Mouse (Mus musculus): Measurements from ENCODE around the gene Wdr25. TPM values are rescaled to one million over a fixed set of nuclear protein-coding genes. Genes with fewer than 3 reads are reported as not detected.

Wdr25 gene
- polyA plus RNA-seq, 1 experiment, result 6.4 TPM

GRCm38 (mm10) chr12:108905620-108906302 lies 12.3 kb downstream of the Wdr25 start:
- H3K27me3 ChIP-seq (ENCODE audit: control insufficient read depth, insufficient read depth, low read length), result no peaks in the 10 kb centered on the region
- WGBS, result 93% methylated on average over 14 of the region's 14 CpGs
- H3K4me3 ChIP-seq (ENCODE audit: extremely low read depth, insufficient read depth, insufficient read length), result no peak overlapping the region
- H3K27ac ChIP-seq (ENCODE audit: insufficient read depth, low read length), result no peak overlapping the region
- no peak for TF ChIP-seq CTCF (IDR thresholded peaks at IDR 0.05; ENCODE audit: extremely low read depth, insufficient read depth, insufficient read length, insufficient replicate concordance)
- no peak for TF ChIP-seq POLR2A (IDR thresholded peaks at IDR 0.05; ENCODE audit: low read depth, low read length)
- H3K36me3 ChIP-seq (ENCODE audit: control insufficient read depth, insufficient read depth, low read length), result no peaks in the 10 kb centered on the region
- no peak for DNase-seq (ENCODE audit: low read depth in 1 of 2, low spot score in 2 of 2)
- no peaks in the 10 kb centered on the region for H3K4me1 ChIP-seq (ENCODE audit: control insufficient read depth, insufficient read depth, insufficient read length)

GRCm38 (mm10) chr12:108906398-108906797 lies 13.0 kb downstream of the Wdr25 start:
- no peak overlapping the region for H3K27ac ChIP-seq (ENCODE audit: insufficient read depth, low read length)
- TF ChIP-seq CTCF (IDR thresholded peaks at IDR 0.05; ENCODE audit: extremely low read depth, insufficient read depth, insufficient read length, insufficient replicate concordance) (no peak), POLR2A (IDR thresholded peaks at IDR 0.05; ENCODE audit: low read depth, low read length) (no peak)
- H3K27me3 ChIP-seq (ENCODE audit: control insufficient read depth, insufficient read depth, low read length), result no peaks in the 10 kb centered on the region
- 95% methylated on average over 12 of the region's 12 CpGs for WGBS
- no peaks in the 10 kb centered on the region for H3K36me3 ChIP-seq (ENCODE audit: control insufficient read depth, insufficient read depth, low read length)
- H3K4me3 ChIP-seq (ENCODE audit: extremely low read depth, insufficient read depth, insufficient read length), result no peak overlapping the region
- DNase-seq (ENCODE audit: low read depth in 1 of 2, low spot score in 2 of 2), result no peak
- no peaks in the 10 kb centered on the region for H3K4me1 ChIP-seq (ENCODE audit: control insufficient read depth, insufficient read depth, insufficient read length)

- TF ChIP-seq POLR2A (IDR thresholded peaks at IDR 0.05; ENCODE audit: low read depth, low read length) (no peak), CTCF (IDR thresholded peaks at IDR 0.05; ENCODE audit: extremely low read depth, insufficient read depth, insufficient read length, insufficient replicate concordance) (no peak)
- H3K27me3 ChIP-seq (ENCODE audit: control insufficient read depth, insufficient read depth, low read length), result no peaks in the 10 kb centered on the region
- H3K4me1 ChIP-seq (ENCODE audit: control insufficient read depth, insufficient read depth, insufficient read length), result no peaks in the 10 kb centered on the region
- no peak for DNase-seq (ENCODE audit: low read depth in 1 of 2, low spot score in 2 of 2)
- no peak overlapping the region for H3K27ac ChIP-seq (ENCODE audit: insufficient read depth, low read length)
- H3K36me3 ChIP-seq (ENCODE audit: control insufficient read depth, insufficient read depth, low read length), result no peaks in the 10 kb centered on the region
- WGBS, result 94% methylated on average over 8 of the region's 8 CpGs
- H3K4me3 ChIP-seq (ENCODE audit: extremely low read depth, insufficient read depth, insufficient read length), result no peak overlapping the region
These were observed 16.5 kb downstream of the Wdr25 start for GRCm38 (mm10) chr12:108909846-108910433.

- Histone ChIP-seq H3K36me3 (ENCODE audit: control insufficient read depth, insufficient read depth, low read length) (no peaks in the 10 kb centered on the region), H3K4me3 (ENCODE audit: extremely low read depth, insufficient read depth, insufficient read length) (no peak overlapping the region), H3K4me1 (ENCODE audit: control insufficient read depth, insufficient read depth, insufficient read length) (no peaks in the 10 kb centered on the region; the same call in 1 of the 2 replicates), H3K27me3 (ENCODE audit: control insufficient read depth, insufficient read depth, low read length) (no peaks in the 10 kb centered on the region), H3K27ac (ENCODE audit: insufficient read depth, low read length) (no peak overlapping the region)
- no peak for TF ChIP-seq POLR2A (IDR thresholded peaks at IDR 0.05; ENCODE audit: low read depth, low read length)
- no peak for TF ChIP-seq CTCF (IDR thresholded peaks at IDR 0.05; ENCODE audit: extremely low read depth, insufficient read depth, insufficient read length, insufficient replicate concordance)
- DNase-seq (ENCODE audit: low read depth in 1 of 2, low spot score in 2 of 2), result no peak
- WGBS, result 91% methylated on average over 2 of the region's 2 CpGs
These were observed 19.0 kb downstream of the Wdr25 start for GRCm38 (mm10) chr12:108912442-108912841.

- Histone ChIP-seq H3K27ac (ENCODE audit: insufficient read depth, low read length) (no peak overlapping the region), H3K36me3 (ENCODE audit: control insufficient read depth, insufficient read depth, low read length) (no peaks in the 10 kb centered on the region), H3K4me1 (ENCODE audit: control insufficient read depth, insufficient read depth, insufficient read length) (no peaks in the 10 kb centered on the region; the same call in 1 of the 2 replicates), H3K27me3 (ENCODE audit: control insufficient read depth, insufficient read depth, low read length) (no peaks in the 10 kb centered on the region), H3K4me3 (ENCODE audit: extremely low read depth, insufficient read depth, insufficient read length) (no peak overlapping the region)
- WGBS, result 74% methylated on average over 3 of the region's 3 CpGs
- DNase-seq (ENCODE audit: low read depth in 1 of 2, low spot score in 2 of 2), result no peak
- no peak for TF ChIP-seq CTCF (IDR thresholded peaks at IDR 0.05; ENCODE audit: extremely low read depth, insufficient read depth, insufficient read length, insufficient replicate concordance)
These were observed 20.8 kb downstream of the Wdr25 start for GRCm38 (mm10) chr12:108914198-108914597.

GRCm38 (mm10) chr12:108914709-108915340 lies 21.4 kb downstream of the Wdr25 start:
- no peaks in the 10 kb centered on the region for H3K27me3 ChIP-seq (ENCODE audit: control insufficient read depth, insufficient read depth, low read length)
- WGBS, result 37% methylated on average over 12 of the region's 12 CpGs
- no peak for TF ChIP-seq CTCF (IDR thresholded peaks at IDR 0.05; ENCODE audit: extremely low read depth, insufficient read depth, insufficient read length, insufficient replicate concordance)
- TF ChIP-seq POLR2A (IDR thresholded peaks at IDR 0.05; ENCODE audit: low read depth, low read length), result no peak
- H3K4me3 ChIP-seq (ENCODE audit: extremely low read depth, insufficient read depth, insufficient read length), result no peak overlapping the region
- no peaks in the 10 kb centered on the region; the same call in 1 of the 2 replicates for H3K4me1 ChIP-seq (ENCODE audit: control insufficient read depth, insufficient read depth, insufficient read length)
- no peaks in the 10 kb centered on the region for H3K36me3 ChIP-seq (ENCODE audit: control insufficient read depth, insufficient read depth, low read length)
- no peak for DNase-seq (ENCODE audit: low read depth in 1 of 2, low spot score in 2 of 2)
- no peak overlapping the region for H3K27ac ChIP-seq (ENCODE audit: insufficient read depth, low read length)
